Mouse (Mus musculus): ENCODE data around the gene Acat3. TPM values are rescaled to one million over a fixed set of nuclear protein-coding genes. Genes with fewer than 3 reads are reported as not detected.

Gene Acat3
- polyA plus RNA-seq, 1 experiment from 2014 or later = 38.4 TPM

- no peak for TF ChIP-seq EP300 (IDR thresholded peaks at IDR 0.05; ENCODE audit: low read depth)
- no peak for TF ChIP-seq CTCF (IDR thresholded peaks at IDR 0.05; ENCODE audit: low read depth)
- Histone ChIP-seq H3K9me3 (ENCODE audit: low read length) (no peaks in the 10 kb centered on the region), H3K27me3 (ENCODE audit: insufficient read depth, low read length) (no peaks in the 10 kb centered on the region), H3K4me1 (ENCODE audit: insufficient read depth) (no peaks in the 10 kb centered on the region; the same call in 1 of the 2 replicates), H3K36me3 (replicated peaks; ENCODE audit: insufficient read depth, low read length) (peaks cover 47% of the 10 kb centered on the region), H3K9ac (replicated peaks) (no peak overlapping the region), H3K4me2 (ENCODE audit: low read depth, low read length) (no peak overlapping the region), H3K27ac (ENCODE audit: low read depth) (peak overlapping the region; percentile 82), H3K4me3 (ENCODE audit: low read depth, low read length) (no peak overlapping the region)
- DNase-seq = no peak
- ATAC-seq = no peak
- 86% methylated on average over 8 of the region's 8 CpGs for WGBS (ENCODE audit: insufficient replicate concordance)
Measured at GRCm38 (mm10) chr17:12925703-12926180, 14.7 kb downstream of the Acat3 start.

- Histone ChIP-seq H3K9ac (replicated peaks) (no peak overlapping the region), H3K36me3 (replicated peaks; ENCODE audit: insufficient read depth, low read length) (peaks cover 54% of the 10 kb centered on the region), H3K4me1 (ENCODE audit: insufficient read depth) (no peaks in the 10 kb centered on the region; the same call in 1 of the 2 replicates), H3K4me2 (ENCODE audit: low read depth, low read length) (no peak overlapping the region), H3K4me3 (ENCODE audit: low read depth, low read length) (no peak overlapping the region), H3K27me3 (ENCODE audit: insufficient read depth, low read length) (no peaks in the 10 kb centered on the region), H3K9me3 (ENCODE audit: low read length) (no peaks in the 10 kb centered on the region), H3K27ac (ENCODE audit: low read depth) (peak overlapping the region; percentile 82)
- DNase-seq (peak; percentile 53), ATAC-seq (peak; percentile 91)
- whole genome bisulfite sequencing (ENCODE audit: insufficient replicate concordance) = 61% methylated on average over 3 of the region's 3 CpGs
- no peak for TF ChIP-seq CTCF (IDR thresholded peaks at IDR 0.05; ENCODE audit: low read depth)
- peak; percentile 82 for TF ChIP-seq EP300 (IDR thresholded peaks at IDR 0.05; ENCODE audit: low read depth)
Measured at GRCm38 (mm10) chr17:12925001-12925400, 15.4 kb downstream of the Acat3 start.

GRCm38 (mm10) chr17:12921073-12921472 lies 19.3 kb downstream of the Acat3 start:
- 82% methylated on average over 1 of the region's 1 CpGs for WGBS (ENCODE audit: insufficient replicate concordance)
- Histone ChIP-seq H3K27ac (ENCODE audit: low read depth) (no peak overlapping the region), H3K27me3 (ENCODE audit: insufficient read depth, low read length) (no peaks in the 10 kb centered on the region), H3K4me2 (ENCODE audit: low read depth, low read length) (no peak overlapping the region), H3K36me3 (replicated peaks; ENCODE audit: insufficient read depth, low read length) (peaks cover 69% of the 10 kb centered on the region), H3K9me3 (ENCODE audit: low read length) (no peaks in the 10 kb centered on the region), H3K4me3 (ENCODE audit: low read depth, low read length) (no peak overlapping the region), H3K9ac (replicated peaks) (no peak overlapping the region), H3K4me1 (ENCODE audit: insufficient read depth) (peaks cover 4% of the 10 kb centered on the region; the same call in 1 of the 2 replicates)
- ATAC-seq (no peak), DNase-seq (no peak)
- TF ChIP-seq EP300 (IDR thresholded peaks at IDR 0.05; ENCODE audit: low read depth) (no peak), CTCF (IDR thresholded peaks at IDR 0.05; ENCODE audit: low read depth) (no peak)

GRCm38 (mm10) chr17:12916588-12917380 lies 23.6 kb downstream of the Acat3 start:
- H3K9ac ChIP-seq (replicated peaks) = peak overlapping the region; percentile 95
- TF ChIP-seq CTCF (IDR thresholded peaks at IDR 0.05; ENCODE audit: low read depth) (no peak), EP300 (IDR thresholded peaks at IDR 0.05; ENCODE audit: low read depth) (no peak)
- DNase-seq (peak; percentile 68), ATAC-seq (peak; percentile 45)
- no peaks in the 10 kb centered on the region for H3K9me3 ChIP-seq (ENCODE audit: low read length)
- WGBS (ENCODE audit: insufficient replicate concordance) = under 1% methylated on average over 40 of the region's 40 CpGs
- no peaks in the 10 kb centered on the region for H3K27me3 ChIP-seq (ENCODE audit: insufficient read depth, low read length)
- H3K4me3 ChIP-seq (ENCODE audit: low read depth, low read length) = peak overlapping the region; percentile 94
- H3K4me2 ChIP-seq (ENCODE audit: low read depth, low read length) = peak overlapping the region; percentile 96
- H3K4me1 ChIP-seq (ENCODE audit: insufficient read depth) = 0 out of 2 replicates have a peak, but pooled peaks cover 4% of the 10 kb centered on the region
- H3K36me3 ChIP-seq (replicated peaks; ENCODE audit: insufficient read depth, low read length) = peaks cover 50% of the 10 kb centered on the region
- H3K27ac ChIP-seq (ENCODE audit: low read depth) = peak overlapping the region; percentile 90

GRCm38 (mm10) chr17:12915881-12916583 lies 24.4 kb downstream of the Acat3 start, which contains the start of gene Mrpl18:
Gene Mrpl18 (minus strand): TSS chr17:12916345.
- peak within 1 kb of the TSS; percentile 96 for H3K4me2 ChIP-seq (ENCODE audit: low read depth, low read length)
- H3K36me3 ChIP-seq (replicated peaks; ENCODE audit: insufficient read depth, low read length) = peaks cover 47% of the 10 kb centered on the region
- H3K9ac ChIP-seq (replicated peaks) = peak within 1 kb of the TSS; percentile 95
- no peaks in the 10 kb centered on the region for H3K9me3 ChIP-seq (ENCODE audit: low read length)
- WGBS (ENCODE audit: insufficient replicate concordance) = under 1% methylated on average over 55 of the region's 56 CpGs
- DNase-seq = peak; percentile 99
- H3K27ac ChIP-seq (ENCODE audit: low read depth) = peak within 1 kb of the TSS; percentile 90
- H3K4me1 ChIP-seq (ENCODE audit: insufficient read depth) = 0 out of 2 replicates have a peak, but pooled peaks cover 4% of the 10 kb centered on the region
- peak within 1 kb of the TSS; percentile 94 for H3K4me3 ChIP-seq (ENCODE audit: low read depth, low read length)
- peak; percentile 97 for ATAC-seq
- TF ChIP-seq CTCF (IDR thresholded peaks at IDR 0.05; ENCODE audit: low read depth) (no peak), EP300 (IDR thresholded peaks at IDR 0.05; ENCODE audit: low read depth) (peak; percentile 66; the same call in 1 of the 2 replicates)
- no peaks in the 10 kb centered on the region for H3K27me3 ChIP-seq (ENCODE audit: insufficient read depth, low read length)

GRCm38 (mm10) chr17:12915488-12915880 lies 24.9 kb downstream of the Acat3 start, which contains the start of gene Tcp1:
Gene Tcp1 (plus strand): TSS chr17:12915701.
- peak; percentile 49 for DNase-seq
- Histone ChIP-seq H3K4me2 (ENCODE audit: low read depth, low read length) (peak within 1 kb of the TSS; percentile 96), H3K4me3 (ENCODE audit: low read depth, low read length) (peak within 1 kb of the TSS; percentile 94), H3K27ac (ENCODE audit: low read depth) (peak within 1 kb of the TSS; percentile 90), H3K9me3 (ENCODE audit: low read length) (no peaks in the 10 kb centered on the region), H3K36me3 (replicated peaks; ENCODE audit: insufficient read depth, low read length) (peaks cover 49% of the 10 kb centered on the region), H3K9ac (replicated peaks) (peak within 1 kb of the TSS; percentile 95), H3K4me1 (ENCODE audit: insufficient read depth) (0 out of 2 replicates have a peak, but pooled peaks cover 4% of the 10 kb centered on the region), H3K27me3 (ENCODE audit: insufficient read depth, low read length) (no peaks in the 10 kb centered on the region)
- WGBS (ENCODE audit: insufficient replicate concordance) = under 1% methylated on average over 18 of the region's 18 CpGs
- no peak; the same call in 1 of the 2 replicates for TF ChIP-seq EP300 (IDR thresholded peaks at IDR 0.05; ENCODE audit: low read depth)
- TF ChIP-seq CTCF (IDR thresholded peaks at IDR 0.05; ENCODE audit: low read depth) = no peak
- peak; percentile 9 for ATAC-seq

Measured in liver, postnatal 0 days (tissue).